Mouse (Mus musculus): ENCODE results near the gene Snrk. TPM values are rescaled to one million over a fixed set of nuclear protein-coding genes. Genes with fewer than 3 reads are reported as not detected.
A peak's percentile ranks its signal among the peaks of the same experiment; 100 is the strongest.

Gene Snrk
- polyA plus RNA-seq, 1 experiment from 2014 or later: 57.7 TPM

DNA sequence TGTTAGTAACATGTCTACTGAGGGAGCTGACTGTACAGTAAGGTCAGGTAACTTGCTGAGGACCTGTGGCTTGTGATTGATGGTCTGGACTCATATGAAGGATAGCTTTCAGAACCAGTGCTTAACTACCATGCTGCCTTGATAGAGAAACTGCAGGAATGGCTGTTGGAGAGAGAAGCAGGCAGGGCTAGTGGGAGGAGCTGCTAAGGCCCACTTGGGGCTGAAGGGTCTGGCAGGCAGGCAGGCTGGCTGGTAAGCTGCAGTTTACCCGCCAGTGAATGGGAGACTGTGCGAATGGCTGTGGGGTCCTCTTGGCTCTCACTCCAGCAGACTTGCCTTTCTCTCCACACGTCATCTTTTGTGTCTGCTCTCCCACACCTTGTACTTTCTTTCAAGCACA, 13.6 kb downstream of the Snrk start:
- no peak for ATAC-seq (ENCODE audit: low FRiP score, low read depth)
- H3K27ac ChIP-seq (replicated peaks): no peak overlapping the region
- no peaks in the 10 kb centered on the region for H3K27me3 ChIP-seq
- no peaks in the 10 kb centered on the region for H3K9me3 ChIP-seq
- no peaks in the 10 kb centered on the region for H3K36me3 ChIP-seq
- peaks cover 9% of the 10 kb centered on the region; the same call in 1 of the 2 replicates for H3K4me1 ChIP-seq
- H3K9ac ChIP-seq (replicated peaks): no peak overlapping the region
- H3K4me2 ChIP-seq (replicated peaks): no peak overlapping the region
- 51% methylated on average over 3 of the region's 3 CpGs for WGBS
- no peak overlapping the region for H3K4me3 ChIP-seq

DNA sequence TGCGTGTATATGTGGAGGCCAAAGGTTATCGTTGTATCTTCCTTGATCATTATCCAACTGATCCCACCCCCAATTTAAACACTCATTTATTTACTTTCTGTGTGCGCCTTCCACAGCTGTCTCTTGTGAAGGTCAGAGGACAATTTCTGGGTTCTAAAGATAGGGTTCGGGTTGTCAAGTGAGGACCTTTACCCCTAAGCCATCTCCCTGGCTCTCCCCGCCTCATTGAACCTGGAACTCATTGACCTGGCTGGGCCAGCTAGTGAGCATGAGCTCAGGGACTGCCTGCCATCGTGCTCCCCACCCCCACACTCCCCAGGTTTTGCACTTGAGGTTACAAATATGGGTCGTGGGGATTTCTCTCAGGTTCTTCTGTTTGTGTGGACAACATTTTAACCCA, 15.1 kb downstream of the Snrk start:
- H3K27ac ChIP-seq (replicated peaks): no peak overlapping the region
- no peak overlapping the region for H3K4me2 ChIP-seq (replicated peaks)
- no peaks in the 10 kb centered on the region for H3K27me3 ChIP-seq
- H3K9me3 ChIP-seq: no peaks in the 10 kb centered on the region
- H3K36me3 ChIP-seq: peaks cover 4% of the 10 kb centered on the region; the same call in 1 of the 2 replicates
- H3K4me1 ChIP-seq: 0 out of 2 replicates have a peak, but pooled peaks cover 4% of the 10 kb centered on the region
- 79% methylated on average over 7 of the region's 7 CpGs for WGBS
- no peak overlapping the region for H3K4me3 ChIP-seq
- ATAC-seq (ENCODE audit: low FRiP score, low read depth): no peak
- no peak overlapping the region for H3K9ac ChIP-seq (replicated peaks)

DNA sequence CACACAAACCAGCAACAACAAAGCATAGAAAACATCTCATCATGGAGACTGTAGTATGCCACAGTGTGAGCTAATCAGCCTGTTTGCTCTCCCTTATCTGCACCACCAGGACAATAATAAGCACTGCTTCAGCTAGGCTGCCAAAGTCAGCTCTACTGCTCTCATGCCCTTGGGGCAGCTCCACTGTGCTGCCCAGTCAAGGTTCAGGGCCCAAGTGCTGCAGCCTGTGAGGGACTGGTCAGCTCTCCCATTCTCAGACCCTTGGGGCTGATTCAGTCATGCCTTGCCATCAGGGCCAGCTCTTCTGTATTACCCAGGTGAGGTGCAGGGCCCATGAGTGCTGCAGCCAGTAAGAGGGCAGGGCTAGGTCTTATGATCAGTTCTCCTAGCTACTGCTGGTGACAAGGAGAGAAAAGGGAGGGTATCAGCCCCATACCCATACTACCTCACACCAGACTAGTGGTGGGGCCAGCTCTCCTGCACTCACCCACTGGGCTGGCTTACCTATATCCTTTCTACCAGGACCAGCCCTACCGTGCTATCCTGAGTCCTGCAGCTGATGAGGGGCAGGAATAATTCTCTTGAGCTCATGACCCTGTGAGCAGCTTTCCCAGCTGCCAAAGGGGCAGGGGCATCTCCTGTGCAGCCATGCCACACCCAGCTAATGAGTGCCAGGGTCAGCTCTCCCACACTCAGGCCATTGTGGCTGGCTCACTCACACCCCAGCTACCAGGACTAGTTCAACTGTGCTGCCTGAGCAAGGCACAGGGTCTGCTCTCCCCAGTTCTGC, 18.2 kb downstream of the Snrk start:
- Histone ChIP-seq H3K4me2 (replicated peaks) (no peak overlapping the region), H3K27ac (replicated peaks) (no peak overlapping the region), H3K4me1 (0 out of 2 replicates have a peak, but pooled peaks cover 8% of the 10 kb centered on the region), H3K9ac (replicated peaks) (no peak overlapping the region), H3K36me3 (peaks cover 7% of the 10 kb centered on the region; the same call in 1 of the 2 replicates), H3K4me3 (no peak overlapping the region), H3K27me3 (no peaks in the 10 kb centered on the region), H3K9me3 (no peaks in the 10 kb centered on the region)
- ATAC-seq (ENCODE audit: low FRiP score, low read depth): no peak
- 83% methylated on average over 1 of the region's 1 CpGs for WGBS

DNA sequence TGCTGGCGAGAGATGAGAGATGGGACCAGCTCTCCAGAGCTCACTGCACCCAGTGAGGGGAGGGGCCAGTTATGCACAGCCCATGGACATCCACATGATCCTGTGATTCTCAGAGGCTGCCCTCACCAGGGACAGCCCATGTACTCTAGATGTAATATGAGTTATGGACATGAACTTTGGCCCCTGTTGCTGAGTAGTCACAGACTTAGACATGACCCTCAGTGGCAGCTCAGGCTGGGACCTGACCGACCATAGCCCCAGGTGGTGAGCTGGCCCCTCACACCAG, 18.8 kb downstream of the Snrk start:
- WGBS: 89% methylated on average over 2 of the region's 2 CpGs
- Histone ChIP-seq H3K27ac (replicated peaks) (no peak overlapping the region), H3K4me3 (no peak overlapping the region), H3K27me3 (no peaks in the 10 kb centered on the region), H3K4me2 (replicated peaks) (no peak overlapping the region), H3K4me1 (0 out of 2 replicates have a peak, but pooled peaks cover 5% of the 10 kb centered on the region), H3K9me3 (no peaks in the 10 kb centered on the region), H3K36me3 (peaks cover 7% of the 10 kb centered on the region; the same call in 1 of the 2 replicates), H3K9ac (replicated peaks) (no peak overlapping the region)
- no peak for ATAC-seq (ENCODE audit: low FRiP score, low read depth)

DNA sequence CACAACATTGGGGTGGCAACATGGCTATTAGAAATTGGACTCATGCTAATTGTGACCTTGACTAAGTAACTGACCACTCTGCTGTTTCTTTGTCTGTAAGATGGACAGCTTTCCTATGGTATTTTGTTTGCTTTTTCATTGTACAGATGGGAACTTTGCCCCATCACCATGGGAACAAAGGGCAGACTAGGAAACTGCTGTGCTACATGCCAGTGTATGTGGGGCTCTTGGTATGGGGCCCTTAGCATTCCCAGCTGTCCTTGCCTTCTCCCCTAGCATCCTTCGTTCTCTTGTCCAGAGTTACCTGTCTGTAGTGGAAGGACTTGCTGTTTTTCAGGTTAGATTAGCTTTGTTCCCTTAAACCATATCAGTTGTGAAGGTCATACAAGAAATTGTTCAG, 20.9 kb downstream of the Snrk start:
- peaks cover 7% of the 10 kb centered on the region; the same call in 1 of the 2 replicates for H3K36me3 ChIP-seq
- H3K27me3 ChIP-seq: no peaks in the 10 kb centered on the region
- ATAC-seq (ENCODE audit: low FRiP score, low read depth): no peak
- no peak overlapping the region for H3K4me2 ChIP-seq (replicated peaks)
- H3K27ac ChIP-seq (replicated peaks): no peak overlapping the region
- no peak overlapping the region for H3K4me3 ChIP-seq
- no peaks in the 10 kb centered on the region for H3K9me3 ChIP-seq
- no peak overlapping the region for H3K9ac ChIP-seq (replicated peaks)
- WGBS: 59% methylated on average over 1 of the region's 1 CpGs
- peaks cover 10% of the 10 kb centered on the region; the same call in 1 of the 2 replicates for H3K4me1 ChIP-seq

DNA sequence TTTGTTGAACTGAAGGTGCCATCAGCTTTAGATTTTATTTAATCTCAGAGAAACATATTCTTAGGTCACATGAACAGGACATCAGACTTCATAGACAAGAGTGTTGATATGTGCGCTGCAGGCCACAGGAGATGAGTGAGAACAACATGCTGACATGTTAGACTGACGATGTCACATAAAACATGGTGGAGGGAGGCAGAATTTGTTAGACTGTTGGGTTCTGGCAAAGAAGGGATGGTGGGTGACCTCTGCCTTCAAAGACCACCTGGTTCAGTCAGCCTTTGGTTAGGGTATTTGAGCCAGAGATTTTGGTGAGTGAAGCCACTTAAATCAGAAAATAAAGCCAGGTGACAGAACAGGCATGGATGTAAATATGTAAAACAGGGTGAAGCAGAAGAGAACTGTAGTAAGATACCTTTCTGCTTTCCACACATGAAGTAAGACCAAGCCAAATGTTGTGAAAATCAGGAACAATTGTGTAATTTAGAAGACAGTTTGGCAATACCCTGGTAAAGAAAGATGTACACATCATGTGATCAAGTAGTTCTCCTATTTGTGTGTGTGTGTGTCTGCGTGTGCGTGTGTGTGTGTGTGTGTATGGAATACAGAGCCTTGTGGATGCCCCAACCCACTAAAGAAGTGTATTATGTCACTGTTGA, 21.4 kb downstream of the Snrk start:
- Histone ChIP-seq H3K4me3 (no peak overlapping the region), H3K9me3 (no peaks in the 10 kb centered on the region), H3K27me3 (no peaks in the 10 kb centered on the region), H3K4me2 (replicated peaks) (no peak overlapping the region), H3K9ac (replicated peaks) (no peak overlapping the region), H3K4me1 (peaks cover 10% of the 10 kb centered on the region; the same call in 1 of the 2 replicates), H3K36me3 (peaks cover 7% of the 10 kb centered on the region; the same call in 1 of the 2 replicates), H3K27ac (replicated peaks) (no peak overlapping the region)
- no peak for ATAC-seq (ENCODE audit: low FRiP score, low read depth)
- WGBS: 95% methylated on average over 4 of the region's 4 CpGs

DNA sequence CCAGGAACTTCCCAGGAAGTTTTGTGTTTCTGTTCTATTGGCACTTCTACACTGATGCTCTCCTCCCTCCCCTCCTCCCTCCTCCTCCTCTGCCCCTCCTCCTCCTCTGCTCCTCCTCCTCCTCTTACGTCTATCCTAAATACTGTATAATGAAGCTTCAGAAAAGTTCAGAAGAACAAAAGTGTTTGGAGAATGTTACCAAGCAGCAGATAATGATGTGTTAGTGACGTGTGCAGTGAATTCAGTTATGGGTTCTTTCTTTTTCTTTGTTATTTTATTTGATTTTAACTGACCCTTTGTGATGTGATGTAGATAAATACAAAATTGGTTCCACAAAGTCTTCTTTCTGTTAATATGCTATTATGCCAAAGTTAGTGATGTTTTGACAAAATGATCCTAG, 22.2 kb downstream of the Snrk start:
- ATAC-seq (ENCODE audit: low FRiP score, low read depth): no peak
- Histone ChIP-seq H3K27me3 (no peaks in the 10 kb centered on the region), H3K36me3 (peaks cover 9% of the 10 kb centered on the region), H3K9me3 (no peaks in the 10 kb centered on the region), H3K4me3 (no peak overlapping the region), H3K4me1 (peaks cover 10% of the 10 kb centered on the region; the same call in 1 of the 2 replicates), H3K27ac (replicated peaks) (no peak overlapping the region), H3K4me2 (replicated peaks) (no peak overlapping the region), H3K9ac (replicated peaks) (no peak overlapping the region)
- WGBS: 57% methylated on average over 2 of the region's 2 CpGs

DNA sequence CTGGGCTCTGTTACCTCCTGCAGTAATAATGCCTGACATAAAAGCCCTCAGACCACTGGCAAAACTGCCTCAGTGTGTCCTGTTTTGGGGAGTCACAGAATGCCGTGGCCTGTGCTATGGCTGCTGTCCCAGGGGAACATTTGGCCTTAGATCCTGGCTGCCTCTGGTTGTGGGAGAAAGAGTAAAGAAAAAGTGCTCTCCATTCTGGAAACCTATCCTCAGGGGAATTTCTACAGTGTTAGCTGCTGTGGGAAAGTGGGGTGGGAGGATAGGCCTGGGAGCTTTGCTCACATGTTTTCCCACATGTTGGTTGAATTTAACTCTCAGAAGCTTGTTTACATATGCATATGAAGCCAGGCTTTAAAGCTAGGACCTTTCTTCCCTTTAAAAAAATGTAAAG, 26.2 kb downstream of the Snrk start:
- peaks cover 13% of the 10 kb centered on the region for H3K4me1 ChIP-seq
- 74% methylated on average over 1 of the region's 1 CpGs for WGBS
- H3K4me2 ChIP-seq (replicated peaks): no peak overlapping the region
- H3K4me3 ChIP-seq: no peak overlapping the region
- no peaks in the 10 kb centered on the region for H3K9me3 ChIP-seq
- ATAC-seq (ENCODE audit: low FRiP score, low read depth): no peak
- H3K27me3 ChIP-seq: no peaks in the 10 kb centered on the region
- H3K27ac ChIP-seq (replicated peaks): peak overlapping the region; percentile 42; the same call in 1 of the 2 replicates
- no peak overlapping the region; the same call in 1 of the 2 replicates for H3K9ac ChIP-seq (replicated peaks)
- peaks cover 11% of the 10 kb centered on the region for H3K36me3 ChIP-seq

DNA sequence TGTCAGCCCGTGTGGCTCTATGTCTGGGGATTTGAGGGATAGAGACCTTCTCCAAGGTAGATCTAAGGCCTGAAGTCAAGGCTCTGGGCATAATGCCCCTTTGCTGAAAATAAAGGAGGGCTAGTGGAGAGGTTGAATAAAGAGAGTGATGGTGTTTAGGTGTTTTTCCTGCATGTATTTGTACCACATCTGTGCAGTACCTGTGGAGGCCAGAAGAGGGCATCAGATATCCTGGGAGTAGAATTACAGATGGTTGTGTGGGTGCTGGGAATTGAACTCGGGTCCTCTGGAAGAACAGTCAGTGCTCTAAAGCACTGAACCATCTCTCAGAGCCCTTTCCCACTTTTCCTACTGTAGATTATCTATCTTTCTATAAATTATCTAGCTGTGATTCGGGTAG, 27.7 kb downstream of the Snrk start:
- WGBS: 96% methylated on average over 3 of the region's 3 CpGs
- no peaks in the 10 kb centered on the region for H3K9me3 ChIP-seq
- no peak for ATAC-seq (ENCODE audit: low FRiP score, low read depth)
- no peak overlapping the region for H3K9ac ChIP-seq (replicated peaks)
- no peaks in the 10 kb centered on the region for H3K27me3 ChIP-seq
- H3K27ac ChIP-seq (replicated peaks): no peak overlapping the region
- H3K36me3 ChIP-seq: peaks cover 11% of the 10 kb centered on the region
- no peak overlapping the region for H3K4me3 ChIP-seq
- H3K4me2 ChIP-seq (replicated peaks): no peak overlapping the region
- peaks cover 9% of the 10 kb centered on the region for H3K4me1 ChIP-seq

DNA sequence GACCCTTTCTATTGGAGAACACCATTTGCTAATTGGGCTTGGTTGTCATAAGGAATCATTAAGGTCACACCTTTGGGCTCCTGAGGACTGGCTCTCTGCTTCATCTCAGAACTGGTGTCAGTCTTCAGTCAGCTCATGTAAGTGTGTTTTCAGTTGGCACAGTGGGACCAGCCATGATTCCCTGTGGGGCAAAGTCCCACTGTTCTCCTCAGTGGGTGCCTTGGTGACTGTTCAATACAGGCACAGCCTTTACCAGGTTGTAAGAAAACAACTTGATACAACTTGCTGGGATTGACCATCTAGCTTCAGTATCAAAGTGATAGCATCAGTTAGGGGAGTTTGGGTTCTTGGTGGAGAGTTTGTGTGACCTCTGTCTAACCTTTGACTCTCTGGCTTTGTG, 28.6 kb downstream of the Snrk start:
- peaks cover 9% of the 10 kb centered on the region for H3K4me1 ChIP-seq

DNA sequence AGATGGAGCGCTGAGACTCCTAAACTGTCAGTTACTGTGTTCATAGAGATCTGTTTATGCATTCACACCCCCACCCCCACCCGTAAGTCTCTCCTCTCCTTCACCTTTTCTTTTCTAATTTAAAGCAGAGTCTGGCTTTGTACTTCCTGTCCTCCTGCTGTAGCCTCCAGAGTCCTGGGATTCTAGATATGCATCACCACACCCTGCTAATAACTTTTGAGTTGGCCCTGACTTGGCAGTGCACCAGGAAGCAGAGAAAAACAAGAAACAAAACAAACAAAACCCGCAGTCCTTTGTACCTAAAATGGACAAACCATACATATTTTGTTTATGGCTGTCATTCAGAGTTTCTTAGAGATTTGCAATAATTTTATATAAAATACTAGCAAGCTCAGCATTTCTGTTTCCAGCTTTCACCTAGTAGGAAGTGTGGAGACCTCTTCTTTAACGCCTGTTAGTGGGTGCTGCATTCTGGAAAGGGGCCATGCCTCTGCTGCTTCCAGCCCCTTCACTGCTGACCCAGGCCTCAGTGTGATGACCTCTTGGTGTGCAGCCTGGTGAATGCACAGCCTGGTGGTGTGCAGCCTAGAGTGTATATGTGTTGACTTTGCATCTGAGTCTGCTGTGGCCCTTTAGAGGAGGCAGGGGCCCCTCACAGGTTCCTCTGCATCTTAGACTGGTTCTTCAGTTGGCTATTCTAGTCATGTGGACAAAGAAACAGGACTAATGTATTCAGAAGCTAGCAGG, 29.2 kb downstream of the Snrk start:
- no peak for ATAC-seq (ENCODE audit: low FRiP score, low read depth)

More for the DNA sequence above, 28.6 kb downstream of the Snrk start:
- no peaks in the 10 kb centered on the region for H3K9me3 ChIP-seq
- H3K9ac ChIP-seq (replicated peaks): no peak overlapping the region
- no peak overlapping the region for H3K4me2 ChIP-seq (replicated peaks)
- no peaks in the 10 kb centered on the region for H3K27me3 ChIP-seq
- H3K36me3 ChIP-seq: peaks cover 11% of the 10 kb centered on the region
- no peak overlapping the region for H3K4me3 ChIP-seq
- no peak overlapping the region for H3K27ac ChIP-seq (replicated peaks)
- ATAC-seq (ENCODE audit: low FRiP score, low read depth): no peak

DNA sequence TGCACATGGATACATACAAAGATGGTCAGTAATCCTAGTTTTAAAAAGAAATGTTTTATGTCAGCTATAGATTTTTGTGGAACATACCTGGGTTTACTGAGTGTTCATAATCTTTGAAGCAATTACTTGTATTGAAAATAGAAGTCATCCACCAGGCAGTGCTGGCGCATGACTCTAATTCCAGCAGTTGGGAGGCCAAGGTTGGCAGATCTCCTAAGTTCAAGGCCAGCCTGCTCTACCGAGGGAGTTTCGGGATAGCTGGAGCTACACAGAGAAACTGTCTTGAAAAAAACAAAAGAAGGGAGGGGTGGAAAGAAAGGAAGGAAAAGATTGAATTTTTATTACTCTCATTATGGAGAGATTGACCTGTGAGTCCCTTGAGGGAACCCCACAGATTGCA, 31.3 kb downstream of the Snrk start:
- H3K36me3 ChIP-seq: peaks cover 11% of the 10 kb centered on the region
- no peak overlapping the region for H3K4me3 ChIP-seq
- ATAC-seq (ENCODE audit: low FRiP score, low read depth): no peak
- H3K27me3 ChIP-seq: no peaks in the 10 kb centered on the region
- H3K9ac ChIP-seq (replicated peaks): no peak overlapping the region
- peaks cover 3% of the 10 kb centered on the region for H3K4me1 ChIP-seq
- H3K9me3 ChIP-seq: no peaks in the 10 kb centered on the region
- WGBS: 93% methylated on average over 3 of the region's 3 CpGs
- H3K4me2 ChIP-seq (replicated peaks): no peak overlapping the region
- H3K27ac ChIP-seq (replicated peaks): no peak overlapping the region

More for the DNA sequence above, 29.2 kb downstream of the Snrk start:
- no peak overlapping the region for H3K4me2 ChIP-seq (replicated peaks)
- WGBS: 87% methylated on average over 4 of the region's 4 CpGs
- no peaks in the 10 kb centered on the region for H3K9me3 ChIP-seq
- peaks cover 9% of the 10 kb centered on the region for H3K4me1 ChIP-seq
- no peak overlapping the region for H3K27ac ChIP-seq (replicated peaks)
- no peak overlapping the region for H3K9ac ChIP-seq (replicated peaks)
- H3K36me3 ChIP-seq: peaks cover 11% of the 10 kb centered on the region
- no peak overlapping the region for H3K4me3 ChIP-seq
- no peaks in the 10 kb centered on the region for H3K27me3 ChIP-seq

All from midbrain, embryonic 12.5 days (tissue).